Mouse (Mus musculus) erythroblast, embryonic 14.5 days (primary cell): ENCODE results near the gene Gm6401.
"Not testable (repeated sequence)": the region's sequence is repeated elsewhere in the genome, so short reads cannot be mapped to it uniquely, and the experiment has no call there.

Experiments used
- GATA1 ChIP-seq: IDR thresholded peaks from 2 replicates; pipeline ENCODE4 v1.6.1; 2012; ENCODE audit warnings: low read length, inconsistent platforms, mixed read lengths
- TAL1 ChIP-seq: IDR thresholded peaks from 3 replicates; pipeline ENCODE4 v1.6.1; 2012; ENCODE audit warnings: low read length, inconsistent platforms, mixed read lengths

DNA sequence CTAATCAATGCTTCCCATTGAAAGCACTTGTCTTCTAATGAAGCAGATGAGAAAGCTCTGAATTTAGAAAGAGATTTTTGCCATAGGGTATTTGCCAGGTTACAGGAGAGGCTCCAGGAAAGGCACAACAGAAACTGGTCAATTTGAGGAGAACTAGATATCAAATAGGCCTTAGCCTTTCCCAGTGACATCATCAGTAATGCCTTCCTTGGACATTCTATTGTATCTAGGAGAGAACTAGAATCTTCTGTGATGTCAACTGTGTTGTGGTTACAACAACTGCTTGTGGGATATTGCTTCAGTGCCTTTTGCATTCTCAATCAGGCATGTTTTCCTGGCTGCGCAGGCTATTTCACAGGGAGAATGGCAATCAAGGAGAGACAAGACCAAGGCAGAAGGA is 43.1 kb downstream of the Gm6401 start, which contains the start of gene 1700049E17Rik1:
- not testable (repeated sequence) for TF ChIP-seq TAL1, GATA1
